Comparison of ENCODE assay signal across 8 mouse cellular contexts in genomic region chr1:121430938-121431928, GRCm38 (mm10). TPM values are rescaled to one million over a fixed set of nuclear protein-coding genes. Genes with fewer than 3 reads are reported as not detected.
A peak's percentile ranks its signal among the peaks of the same experiment; 100 is the strongest.
DNase-seq lines count a peak whose midpoint lies in the region; ATAC-seq lines count a peak whose summit lies in the region.

Gene Ccdc93, plus strand, starts transcription at chr1:121431049.

- H3K4me2 ChIP-seq in hindbrain, embryonic 12.5 days (replicated peaks), result peak within 1 kb of the TSS; percentile 80

- H3K9ac ChIP-seq in hindbrain, embryonic 12.5 days, result peak within 1 kb of the TSS; percentile 82

- no peaks in the 10 kb centered on the region for H3K9me3 ChIP-seq in hindbrain, embryonic 12.5 days (replicated peaks)

- 0 out of 2 replicates have a peak, but pooled peaks cover 9% of the 10 kb centered on the region for H3K36me3 ChIP-seq in hindbrain, embryonic 12.5 days

- peak; percentile 98 for DNase-seq in NIH3T3 (ENCODE audit: low read depth)
- DNase-seq in cerebellum, postnatal 10 days, result peak; percentile 99 to 100
- DNase-seq in frontal cortex, postnatal 10 days (ENCODE audit: low spot score in 2 of 2), result peak; percentile 91 to 98
- peak; percentile 98 to 99 for DNase-seq in layer of hippocampus, postnatal 14 days (ENCODE audit: low spot score in 2 of 2)
- DNase-seq in lung, postnatal 14 days, result peak; percentile 100
- DNase-seq in retina, adult 2 months (ENCODE audit: low read depth, low spot score), result peak; percentile 86
- DNase-seq in thymus, postnatal 36 days, result peak; percentile 99 to 100

- under 1% methylated on average over 46 of the region's 47 CpGs for WGBS in hindbrain, embryonic 12.5 days

- peak within 1 kb of the TSS; percentile 90 for H3K4me3 ChIP-seq in hindbrain, embryonic 12.5 days

- peak; percentile 93 for ATAC-seq in hindbrain, embryonic 12.5 days (ENCODE audit: low FRiP score)

- no peak within 1 kb of the TSS; the same call in 1 of the 2 replicates for H3K27ac ChIP-seq in hindbrain, embryonic 12.5 days

- H3K4me1 ChIP-seq in hindbrain, embryonic 12.5 days, result peaks cover 16% of the 10 kb centered on the region

- H3K27me3 ChIP-seq in hindbrain, embryonic 12.5 days, result no peaks in the 10 kb centered on the region

RNA-seq across cellular contexts. Expression of gene Ccdc93, which starts in this region (rescaled TPM):
- polyA plus RNA-seq in hindbrain, embryonic 12.5 days (2016; fragmentation: Nextera tagmentation; extraction: Ambion mirVana), result 14.9 and 15.8 TPM in 2 replicates
- 10 to 100 TPM; 28.7 to 34.0 TPM for total RNA-seq in layer of hippocampus, postnatal 14 days (2021)
